Comparison of ENCODE assay signal across 38 mouse cellular contexts in the genomic region with DNA sequence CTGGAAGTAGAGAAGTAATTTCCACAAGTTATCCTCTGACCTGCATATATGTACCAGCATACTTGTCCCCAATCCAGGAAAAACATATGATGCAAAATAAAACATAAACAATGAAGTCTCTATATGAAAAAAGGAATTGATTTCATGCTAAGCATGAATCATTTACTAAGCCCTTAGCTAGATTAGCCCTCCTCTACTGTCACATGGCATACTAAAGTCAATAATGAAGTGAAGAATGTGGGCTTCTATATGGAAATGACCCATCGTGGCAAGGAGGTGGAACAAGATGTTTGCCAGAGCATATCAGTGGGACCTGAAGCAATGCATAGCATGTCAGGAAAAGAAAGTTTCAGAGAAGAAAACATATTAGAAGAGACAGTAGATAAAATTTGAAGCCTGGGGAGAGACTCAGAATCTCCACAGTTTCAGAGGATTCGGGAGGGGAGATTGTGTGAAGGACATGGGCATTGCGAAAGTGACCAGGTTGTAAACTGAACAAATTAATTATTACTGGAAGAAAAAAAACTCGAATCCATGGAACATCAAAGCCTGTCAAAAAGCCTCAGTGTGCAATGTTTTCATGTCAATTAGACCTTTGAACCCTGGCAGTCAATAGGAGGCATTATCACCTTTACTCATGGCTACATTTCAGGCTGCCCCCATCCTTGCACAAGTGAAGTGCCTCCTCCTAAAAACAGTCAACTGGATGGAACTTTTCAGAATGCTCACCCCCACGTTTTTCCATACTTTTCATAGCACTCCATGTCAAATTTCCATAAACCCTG. TPM values are rescaled to one million over a fixed set of nuclear protein-coding genes. Genes with fewer than 3 reads are reported as not detected.
"Had no signal": no experiment of that assay in that cellular context is flagged by ENCODE, and none has a peak within 500 bp of the region (broad histone marks: within the 10 kb centered on the region; RNA-seq: fewer than 3 reads in every experiment).

No protein-coding gene starts in this region.

- H3K4me2 ChIP-seq: embryonic facial prominence, embryonic 12.5 days; embryonic facial prominence, embryonic 13.5 days; embryonic facial prominence, embryonic 15.5 days; forebrain, embryonic 12.5 days; forebrain, embryonic 13.5 days; forebrain, embryonic 15.5 days had no signal

- H3K9ac ChIP-seq: embryonic facial prominence, embryonic 12.5 days; embryonic facial prominence, embryonic 13.5 days; embryonic facial prominence, embryonic 15.5 days; forebrain, embryonic 12.5 days; forebrain, embryonic 13.5 days; forebrain, embryonic 15.5 days; forebrain, postnatal 0 days had no signal

- ATAC-seq: forebrain, embryonic 13.5 days; forebrain, embryonic 14.5 days; forebrain, embryonic 15.5 days; forebrain, embryonic 16.5 days; forebrain, postnatal 0 days had no signal

- H3K4me1 ChIP-seq: embryonic facial prominence, embryonic 10.5 days; embryonic facial prominence, embryonic 12.5 days; embryonic facial prominence, embryonic 13.5 days; embryonic facial prominence, embryonic 15.5 days; forebrain, embryonic 10.5 days; forebrain, embryonic 12.5 days; forebrain, embryonic 13.5 days; forebrain, embryonic 15.5 days had no signal

- H3K9me3 ChIP-seq: embryonic facial prominence, embryonic 15.5 days had no signal

- DNase-seq: cerebellum, adult 2 months; cerebellum, adult 8-10 months; cerebellum, adult 9-10 months; cerebellum, adult 9-11 months; cerebellum, postnatal 10 days; cerebellum, postnatal 14 days; cerebellum, postnatal 25 days; cerebellum, postnatal 36 days; embryo, embryonic 11 days; forebrain, postnatal 0 days; gastrocnemius, adult 2 months; gastrocnemius, postnatal 10 days; gastrocnemius, postnatal 14 days; gastrocnemius, postnatal 25 days; gastrocnemius, postnatal 36 days; heart, adult 11 months; heart, adult 18-20 months had no signal

- H3K36me3 ChIP-seq: embryonic facial prominence, embryonic 10.5 days; embryonic facial prominence, embryonic 12.5 days; embryonic facial prominence, embryonic 13.5 days; embryonic facial prominence, embryonic 15.5 days; forebrain, embryonic 10.5 days; forebrain, embryonic 12.5 days; forebrain, embryonic 15.5 days had no signal

- H3K27me3 ChIP-seq: embryonic facial prominence, embryonic 12.5 days; embryonic facial prominence, embryonic 13.5 days; embryonic facial prominence, embryonic 15.5 days; forebrain, embryonic 12.5 days; forebrain, embryonic 13.5 days; forebrain, embryonic 15.5 days had no signal

- H3K4me3 ChIP-seq: embryonic facial prominence, embryonic 10.5 days; embryonic facial prominence, embryonic 12.5 days; embryonic facial prominence, embryonic 13.5 days; embryonic facial prominence, embryonic 15.5 days; erythroblast, embryonic 14.5 days; forebrain, embryonic 10.5 days; forebrain, embryonic 12.5 days; forebrain, embryonic 13.5 days; forebrain, embryonic 15.5 days; gastrocnemius, adult 2 months had no signal

- H3K27ac ChIP-seq: embryonic facial prominence, embryonic 10.5 days; embryonic facial prominence, embryonic 12.5 days; embryonic facial prominence, embryonic 13.5 days; embryonic facial prominence, embryonic 15.5 days; forebrain, embryonic 10.5 days; forebrain, embryonic 12.5 days; forebrain, embryonic 13.5 days; forebrain, embryonic 15.5 days; gastrocnemius, adult 2 months had no signal

RNA-seq across cellular contexts. Expression of gene Cyp3a16, which starts 5.0 kb away (rescaled TPM):
- total RNA-seq: common myeloid progenitor, adult 5-6 weeks; forebrain, postnatal 0 days; gastrocnemius, adult 18-20 months; gastrocnemius, adult 2 months; gastrocnemius, adult 8-10 months; gastrocnemius, postnatal 10 days; gastrocnemius, postnatal 14 days; gastrocnemius, postnatal 25 days; gastrocnemius, postnatal 36 days; granulocyte monocyte progenitor cell, adult 5-6 weeks; heart, adult 18-20 months had no signal
- polyA plus RNA-seq: cerebellum, adult 2 months; cortical plate, adult 2 months; embryonic facial prominence, embryonic 10.5 days; embryonic facial prominence, embryonic 11.5 days; embryonic facial prominence, embryonic 12.5 days; embryonic facial prominence, embryonic 13.5 days; embryonic facial prominence, embryonic 14.5 days; embryonic facial prominence, embryonic 15.5 days; erythroblast, embryonic 14.5 days; forebrain, embryonic 10.5 days; forebrain, embryonic 11.5 days; forebrain, embryonic 12.5 days; forebrain, embryonic 13.5 days; forebrain, embryonic 14.5 days; forebrain, embryonic 15.5 days; forebrain, embryonic 16.5 days; forebrain, postnatal 0 days; frontal cortex, adult 2 months; gonadal fat pad, adult 2 months had no signal
